Mouse (Mus musculus): ENCODE measurements around the gene Bet1l. TPM values are rescaled to one million over a fixed set of nuclear protein-coding genes. Genes with fewer than 3 reads are reported as not detected.

Gene Bet1l
- total and polyA plus RNA-seq, 3 experiments, result 13.1 to 24.3 (median 13.8) TPM

DNA sequence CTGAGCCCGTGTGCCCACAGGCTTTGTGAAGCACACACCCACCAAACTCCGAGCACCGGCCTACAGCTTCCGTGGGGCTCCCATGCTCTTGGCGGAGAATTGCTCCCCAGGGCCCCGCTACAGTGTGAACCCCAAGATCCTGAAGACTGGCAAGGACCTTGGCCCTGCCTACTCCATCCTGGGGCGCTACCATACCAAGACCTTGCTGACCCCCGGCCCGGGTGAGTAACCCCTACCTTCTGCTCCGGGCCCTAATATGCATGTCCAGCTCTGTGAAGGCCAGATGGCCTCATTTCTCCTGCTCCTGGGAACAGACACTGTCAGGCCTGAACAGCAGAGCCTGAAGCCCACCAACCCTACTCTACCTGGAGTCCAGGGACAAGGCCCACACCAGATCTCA lies 8.8 kb downstream of the Bet1l start:
- Histone ChIP-seq H3K27me3 (replicated peaks) (peaks cover 35% of the 10 kb centered on the region), H3K4me1 (ENCODE audit: control insufficient read depth in 1 of 2, insufficient read depth in 2 of 2) (peaks cover 0 to 5% of the 10 kb centered on the region in 2 experiments; a peak in 2 of 4 replicates), H3K79me2 (replicated peaks; ENCODE audit: control insufficient read depth, extremely low read depth, insufficient read depth, poor library complexity, severe bottlenecking) (no peaks in the 10 kb centered on the region), H3K9me3 (replicated peaks; ENCODE audit: low read length) (no peaks in the 10 kb centered on the region), H3K27ac (ENCODE audit: insufficient read depth, low read depth) (no peak overlapping the region), H3K36me3 (replicated peaks in 1 of 2; ENCODE audit: control insufficient read depth in 1 of 2, insufficient read depth in 1 of 2, low read length in 1 of 2) (peaks cover 23 to 31% of the 10 kb centered on the region in 2 experiments), H3K9ac (ENCODE audit: insufficient read depth, low read depth) (no peak overlapping the region), H3K4me3 (replicated peaks in 1 of 3; ENCODE audit: low read depth in 2 of 3, low read length in 2 of 3, poor library complexity in 1 of 3) (no peak overlapping the region), H3K4me2 (ENCODE audit: insufficient read depth, low read depth, poor library complexity, severe bottlenecking) (no peak overlapping the region)
- TF ChIP-seq ZC3H11A (IDR thresholded peaks at IDR 0.05; ENCODE audit: low read depth, low read length), result no peak
- no peak for TF ChIP-seq KAT2A (IDR thresholded peaks at IDR 0.05; ENCODE audit: insufficient replicate concordance, low read length)
- no peak for TF ChIP-seq ZMIZ1 (IDR thresholded peaks at IDR 0.05; ENCODE audit: low read depth, low read length)
- TF ChIP-seq POLR2AphosphoS2 (IDR thresholded peaks at IDR 0.05; ENCODE audit: low read depth, low read length), result no peak
- no peak for TF ChIP-seq GABPA (IDR thresholded peaks at IDR 0.05; ENCODE audit: insufficient replicate concordance, low read depth, low read length)
- no peak for TF ChIP-seq JUN (IDR thresholded peaks at IDR 0.05; ENCODE audit: insufficient read depth, low read depth, low read length)
- TF ChIP-seq ELF1 (IDR thresholded peaks at IDR 0.05; ENCODE audit: low read depth, low read length), result no peak
- TF ChIP-seq CTCF (conservative IDR thresholded peaks at IDR 0.05 in 1 of 2, IDR thresholded peaks at IDR 0.05 in 1 of 2; ENCODE audit: low read depth in 2 of 2, low read length in 2 of 2), result no peak
- no peak for TF ChIP-seq MYC (IDR thresholded peaks at IDR 0.05; ENCODE audit: low read depth, low read length)
- TF ChIP-seq ETS1 (conservative IDR thresholded peaks at IDR 0.05; ENCODE audit: low read depth, low read length), result no peak
- TF ChIP-seq CHD2 (IDR thresholded peaks at IDR 0.05; ENCODE audit: low read length), result no peak
- no peak for TF ChIP-seq NRF1 (IDR thresholded peaks at IDR 0.05; ENCODE audit: low read depth, low read length)
- no peak for DNase-seq (ENCODE audit: extremely low read depth)
- dilution Hi-C loops (cut with MboI; ENCODE audit: extremely low pct_ligation_motif_present, extremely low pct_unique_long_range_greater_than_20kb, low sequenced_read_pairs), result no loop called here
- in situ Hi-C loops (cut with MboI; ENCODE audit: low pct_ligation_motif_present, low pct_unique_long_range_greater_than_20kb, low sequenced_read_pairs), result loop anchor here (5.0 to 25.0 kb wide), 3 partner anchors 204 to 761 kb away; partner anchors contain the start of genes Caly, Prap1 and Rnh1

DNA sequence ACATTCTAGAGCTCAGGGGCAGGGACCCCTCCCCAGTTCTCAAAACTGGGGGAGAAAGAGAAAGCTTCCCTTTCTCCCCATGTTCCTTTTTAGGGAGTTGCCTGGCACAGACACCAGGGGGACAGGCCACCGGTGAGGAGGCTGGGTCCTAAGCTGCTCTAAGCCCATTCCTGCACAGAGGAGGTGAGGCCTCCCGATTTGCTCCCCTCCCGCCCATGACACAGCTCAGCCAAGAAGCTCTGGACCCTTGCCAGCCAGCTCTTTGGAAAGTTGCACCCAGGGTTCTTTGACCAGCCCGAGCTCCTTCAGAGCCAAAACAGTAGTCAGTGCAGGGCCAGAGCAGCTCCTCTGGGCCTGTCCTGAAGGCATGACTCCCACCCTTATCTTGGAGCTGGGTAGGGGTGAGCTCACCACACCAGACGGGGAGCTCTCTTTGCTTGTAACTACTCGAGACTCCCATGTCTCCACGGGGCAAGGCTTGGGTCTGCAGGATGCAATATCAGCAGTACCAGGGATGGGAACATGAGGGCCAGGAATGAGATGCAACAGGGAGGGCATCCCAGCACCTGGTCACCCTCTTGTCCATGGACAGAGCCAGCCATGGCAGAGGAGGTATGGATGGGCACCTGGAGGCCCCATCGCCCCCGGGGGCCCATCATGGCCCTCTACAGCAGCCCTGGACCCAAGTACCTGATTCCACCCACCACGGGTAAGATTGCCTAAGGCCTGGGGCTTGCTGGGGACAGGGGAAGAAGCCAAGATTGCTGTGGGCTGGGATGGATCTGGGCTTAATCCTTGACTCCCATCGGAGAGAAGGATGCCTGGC lies 9.4 kb downstream of the Bet1l start, which contains the start of gene Odf3:
Odf3 (plus strand) TSS at position 51 of the 826 bp plus-strand sequence.
- peaks cover 0 to 5% of the 10 kb centered on the region in 2 experiments; a peak in 2 of 4 replicates for H3K4me1 ChIP-seq (ENCODE audit: control insufficient read depth in 1 of 2, insufficient read depth in 2 of 2)
- DNase-seq (ENCODE audit: extremely low read depth), result no peak
- H3K79me2 ChIP-seq (replicated peaks; ENCODE audit: control insufficient read depth, extremely low read depth, insufficient read depth, poor library complexity, severe bottlenecking), result no peaks in the 10 kb centered on the region
- no peak for TF ChIP-seq ZKSCAN1 (IDR thresholded peaks at IDR 0.05; ENCODE audit: borderline replicate concordance, low read depth, low read length)
- no peak for TF ChIP-seq PAX5 (IDR thresholded peaks at IDR 0.05; ENCODE audit: low read length)
- TF ChIP-seq ZMIZ1 (IDR thresholded peaks at IDR 0.05; ENCODE audit: low read depth, low read length), result no peak
- no peak for TF ChIP-seq ELF1 (IDR thresholded peaks at IDR 0.05; ENCODE audit: low read depth, low read length)
- TF ChIP-seq NRF1 (IDR thresholded peaks at IDR 0.05; ENCODE audit: low read depth, low read length), result no peak
- no peak for TF ChIP-seq CHD1 (IDR thresholded peaks at IDR 0.05; ENCODE audit: low read depth, low read length)
- no peak for TF ChIP-seq CHD2 (IDR thresholded peaks at IDR 0.05; ENCODE audit: low read length)
- TF ChIP-seq TCF12 (IDR thresholded peaks at IDR 0.05; ENCODE audit: low read depth, low read length), result no peak
- no peak for TF ChIP-seq ZC3H11A (IDR thresholded peaks at IDR 0.05; ENCODE audit: low read depth, low read length)
- TF ChIP-seq USF1 (IDR thresholded peaks at IDR 0.05; ENCODE audit: low read depth, low read length), result no peak
- TF ChIP-seq BHLHE40 (IDR thresholded peaks at IDR 0.05; ENCODE audit: low read depth, low read length), result no peak
- dilution Hi-C loops (cut with MboI; ENCODE audit: extremely low pct_ligation_motif_present, extremely low pct_unique_long_range_greater_than_20kb, low sequenced_read_pairs), result no loop called here
- in situ Hi-C loops (cut with MboI; ENCODE audit: low pct_ligation_motif_present, low pct_unique_long_range_greater_than_20kb, low sequenced_read_pairs), result loop anchor here (5.0 to 25.0 kb wide), 3 partner anchors 204 to 761 kb away; partner anchors contain the start of genes Caly, Prap1 and Rnh1
- H3K9ac ChIP-seq (ENCODE audit: insufficient read depth, low read depth), result no peak within 1 kb of the TSS
- no peak within 1 kb of the TSS for H3K4me2 ChIP-seq (ENCODE audit: insufficient read depth, low read depth, poor library complexity, severe bottlenecking)
- H3K36me3 ChIP-seq (replicated peaks in 1 of 2; ENCODE audit: control insufficient read depth in 1 of 2, insufficient read depth in 1 of 2, low read length in 1 of 2), result peaks cover 17 to 24% of the 10 kb centered on the region in 2 experiments
- peaks cover 42% of the 10 kb centered on the region for H3K27me3 ChIP-seq (replicated peaks)
- H3K9me3 ChIP-seq (replicated peaks; ENCODE audit: low read length), result no peaks in the 10 kb centered on the region
- H3K27ac ChIP-seq (ENCODE audit: insufficient read depth, low read depth), result no peak within 1 kb of the TSS
- no peak within 1 kb of the TSS for H3K4me3 ChIP-seq (replicated peaks in 1 of 3; ENCODE audit: low read depth in 2 of 3, low read length in 2 of 3, poor library complexity in 1 of 3)

All from CH12.LX (cell line).